Mouse (Mus musculus) C2C12 (cell line): Measurements from ENCODE around the gene Fhit. TPM values are rescaled to one million over a fixed set of nuclear protein-coding genes. Genes with fewer than 3 reads are reported as not detected.

Source experiments
- H3K27me3 ChIP-seq: one replicate; pipeline ENCODE4 v1.6.1; 2011; ENCODE audit not compliant: control insufficient read depth, insufficient read depth, insufficient read length
- H3K36me3 ChIP-seq: one replicate; pipeline ENCODE4 v1.6.1; 2011; ENCODE audit not compliant: control insufficient read depth, insufficient read depth
- H3K4me3 ChIP-seq: one replicate; pipeline ENCODE4 v1.5.1; 2011; ENCODE audit warnings: mild to moderate bottlenecking, control low read depth; ENCODE audit not compliant: poor library complexity, insufficient read depth, severe bottlenecking
- H3K79me2 ChIP-seq: one replicate; pipeline ENCODE4 v1.6.1; 2011; ENCODE audit not compliant: control insufficient read depth, insufficient read depth
- H3K79me3 ChIP-seq: one replicate; pipeline ENCODE4 v1.6.1; 2011; ENCODE audit warnings: low read depth, control low read depth
- H3ac ChIP-seq: one replicate; pipeline ENCODE3; 2011; ENCODE audit warnings: low read depth; ENCODE audit not compliant: control insufficient read depth, insufficient read length
- CEBPB ChIP-seq: IDR thresholded peaks from one replicate; pipeline ENCODE4 v1.6.1; 2011; ENCODE audit warnings: low read depth, mild to moderate bottlenecking, control low read depth, moderate library complexity
- CTCF ChIP-seq: IDR thresholded peaks from one replicate; pipeline ENCODE4 v1.5.1; 2011; ENCODE audit not compliant: control insufficient read depth, insufficient read depth, insufficient read length
- FOSL1 ChIP-seq: IDR thresholded peaks from one replicate; pipeline ENCODE4 v1.8.0; 2011; ENCODE audit warnings: mild to moderate bottlenecking, low read length; ENCODE audit not compliant: poor library complexity, insufficient read depth, severe bottlenecking
- MAX ChIP-seq: IDR thresholded peaks from one replicate; pipeline ENCODE4 v1.6.1; 2011; ENCODE audit warnings: mild to moderate bottlenecking, control low read depth
- MYOD1 ChIP-seq: IDR thresholded peaks from one replicate; pipeline ENCODE4 v1.6.1; 2011; ENCODE audit warnings: low read depth; ENCODE audit not compliant: control insufficient read depth, insufficient read length
- MYOG ChIP-seq: IDR thresholded peaks from one replicate; pipeline ENCODE4 v1.6.1; 2011; ENCODE audit not compliant: control insufficient read depth, insufficient read length; ENCODE audit errors: extremely low read depth
- USF1 ChIP-seq: IDR thresholded peaks from one replicate; pipeline ENCODE4 v1.6.1; 2011; ENCODE audit warnings: low read depth, mild to moderate bottlenecking, control low read depth, moderate library complexity
- polyA plus RNA-seq: library from polyadenylated mRNA; unstranded; fragments of >200 nt; fragmentation: generic; extraction: Trizol; gene quantifications from one replicate; pipeline ENCODE4 v1.2.1, GENCODE M21; 2012; ENCODE audit warnings: missing spikeins

The Fhit gene
- polyA plus RNA-seq, 1 experiment: not detected

- no peak overlapping the region for H3K4me3 ChIP-seq
- no peak overlapping the region for H3ac ChIP-seq
- no peaks in the 10 kb centered on the region for H3K27me3 ChIP-seq
- no peaks in the 10 kb centered on the region for H3K79me3 ChIP-seq
- no peaks in the 10 kb centered on the region for H3K36me3 ChIP-seq
- no peaks in the 10 kb centered on the region for H3K79me2 ChIP-seq
- TF ChIP-seq USF1 (no peak), MYOD1 (no peak), FOSL1 (no peak), CTCF (no peak), CEBPB (no peak), MYOG (no peak), MAX (no peak)
Measured at GRCm38 (mm10) chr14:10079062-10079461, 1082.8 kb downstream of the Fhit start.

- H3K79me2 ChIP-seq: no peaks in the 10 kb centered on the region
- no peak for TF ChIP-seq FOSL1
- no peak for TF ChIP-seq USF1
- TF ChIP-seq MAX: no peak
- TF ChIP-seq CEBPB: no peak
- no peak for TF ChIP-seq MYOD1
- TF ChIP-seq MYOG: no peak
- no peak for TF ChIP-seq CTCF
- no peak overlapping the region for H3ac ChIP-seq
- H3K4me3 ChIP-seq: no peak overlapping the region
- H3K79me3 ChIP-seq: no peaks in the 10 kb centered on the region
- no peaks in the 10 kb centered on the region for H3K27me3 ChIP-seq
- H3K36me3 ChIP-seq: no peaks in the 10 kb centered on the region
Measured at GRCm38 (mm10) chr14:10049947-10050346, 1111.9 kb downstream of the Fhit start.

GRCm38 (mm10) chr14:10047123-10047783 lies 1114.6 kb downstream of the Fhit start:
- no peak overlapping the region for H3ac ChIP-seq
- no peak overlapping the region for H3K4me3 ChIP-seq
- TF ChIP-seq MYOG: no peak
- no peak for TF ChIP-seq FOSL1
- TF ChIP-seq CEBPB: no peak
- no peak for TF ChIP-seq USF1
- TF ChIP-seq MAX: no peak
- TF ChIP-seq CTCF: no peak
- TF ChIP-seq MYOD1: no peak
- no peaks in the 10 kb centered on the region for H3K27me3 ChIP-seq
- H3K79me2 ChIP-seq: no peaks in the 10 kb centered on the region
- no peaks in the 10 kb centered on the region for H3K36me3 ChIP-seq
- H3K79me3 ChIP-seq: no peaks in the 10 kb centered on the region

- Histone ChIP-seq H3K27me3 (no peaks in the 10 kb centered on the region), H3K4me3 (no peak overlapping the region), H3K79me3 (no peaks in the 10 kb centered on the region), H3K36me3 (no peaks in the 10 kb centered on the region), H3ac (no peak overlapping the region), H3K79me2 (no peaks in the 10 kb centered on the region)
- TF ChIP-seq MYOD1: no peak
- no peak for TF ChIP-seq MAX
- TF ChIP-seq FOSL1: no peak
- TF ChIP-seq MYOG: no peak
- no peak for TF ChIP-seq CEBPB
- no peak for TF ChIP-seq USF1
- no peak for TF ChIP-seq CTCF
Measured at GRCm38 (mm10) chr14:10046336-10047122, 1115.3 kb downstream of the Fhit start.

- no peaks in the 10 kb centered on the region for H3K79me2 ChIP-seq
- no peaks in the 10 kb centered on the region for H3K36me3 ChIP-seq
- no peaks in the 10 kb centered on the region for H3K79me3 ChIP-seq
- H3ac ChIP-seq: no peak overlapping the region
- no peaks in the 10 kb centered on the region for H3K27me3 ChIP-seq
- no peak for TF ChIP-seq MYOD1
- no peak for TF ChIP-seq FOSL1
- no peak for TF ChIP-seq CTCF
- no peak for TF ChIP-seq USF1
- no peak for TF ChIP-seq MAX
- no peak for TF ChIP-seq CEBPB
- no peak for TF ChIP-seq MYOG
- no peak overlapping the region for H3K4me3 ChIP-seq
Measured at GRCm38 (mm10) chr14:10038021-10038420, 1123.8 kb downstream of the Fhit start.
